Mouse (Mus musculus): ENCODE measurements around the gene Gabbr1.

- TF ChIP-seq CTCF (conservative IDR thresholded peaks at IDR 0.05; ENCODE audit: low read length) = no peak
- peak; percentile 80; the same call in 1 of the 2 replicates for TF ChIP-seq POU5F1 (IDR thresholded peaks at IDR 0.05; ENCODE audit: borderline replicate concordance, low read length)
Measured at GRCm38 (mm10) chr17:37078990-37079389, 33.2 kb downstream of the Gabbr1 start.
